Mouse (Mus musculus) layer of hippocampus, postnatal 36 days (tissue): ENCODE results near the gene Bnip2. TPM values are rescaled to one million over a fixed set of nuclear protein-coding genes. Genes with fewer than 3 reads are reported as not detected.

Experiments
- DNase-seq, 2 experiments: peaks; one replicate each; pipeline ENCODE4 v3.0.0; 2022
- total RNA-seq, 2 experiments: library from RNA; stranded (reverse); gene quantifications; 2 replicates each; pipeline ENCODE4 v1.2.3; 2021

Bnip2 gene
- total RNA-seq, 2 experiments from 2014 or later: 41.2 to 43.4 TPM

DNA sequence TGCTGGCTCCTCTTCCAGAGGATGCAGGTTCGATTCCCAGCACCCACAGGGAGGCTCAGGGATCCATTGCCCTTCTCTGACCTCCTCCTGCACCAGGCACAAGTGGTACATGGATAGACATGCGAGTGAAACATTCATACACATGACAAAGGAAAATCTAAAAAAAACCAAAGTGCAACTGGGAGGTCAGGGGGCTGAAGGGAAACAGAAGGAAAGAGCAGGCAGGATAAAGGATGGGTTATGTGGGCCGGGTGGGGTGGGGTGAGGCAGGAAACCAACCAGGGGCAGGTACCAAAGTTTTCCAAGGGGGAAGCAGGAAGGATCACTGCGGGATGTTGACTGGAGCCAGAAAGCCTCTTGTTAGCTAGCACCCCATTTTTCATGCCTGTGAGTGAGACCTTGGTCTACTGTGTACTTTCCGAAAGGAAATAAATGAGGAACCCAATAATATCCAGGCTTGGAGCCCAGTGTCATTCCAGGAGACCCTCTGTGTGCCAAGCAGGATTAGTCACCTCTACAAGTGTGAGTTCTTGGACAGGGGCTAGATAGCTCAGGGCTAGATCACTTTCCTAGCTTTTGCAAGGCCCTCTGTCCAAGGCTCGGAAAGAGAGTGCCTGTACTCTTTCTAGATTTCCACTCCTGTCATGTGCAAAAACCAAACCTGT is 59.6 kb downstream of the Bnip2 start:
- DNase-seq: no peak

- no peak for DNase-seq
Observed at GRCm38 (mm10) chr9:70049416-70049783, 60.1 kb downstream of the Bnip2 start.

- DNase-seq: no peak
Observed at GRCm38 (mm10) chr9:70049839-70050238, 60.6 kb downstream of the Bnip2 start.

DNA sequence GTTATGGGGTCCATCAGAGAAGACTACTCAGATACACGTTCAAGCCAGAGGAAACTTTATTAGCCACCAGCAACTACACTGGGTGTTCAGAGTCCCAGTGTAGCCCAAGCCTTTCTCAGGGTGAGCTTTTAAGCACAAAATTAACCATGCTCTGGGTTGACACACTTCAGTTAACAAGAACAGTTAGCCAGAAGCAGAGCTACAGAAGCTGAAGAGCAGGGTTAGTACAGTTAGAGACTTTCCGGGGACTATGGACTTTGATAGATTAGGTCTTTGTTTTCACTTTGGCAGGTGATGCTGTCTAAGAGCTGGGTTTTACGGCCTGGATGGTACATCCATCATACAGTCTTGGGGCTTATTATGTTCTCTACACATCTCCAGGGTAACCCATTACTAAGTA is 63.5 kb downstream of the Bnip2 start:
- no peak for DNase-seq

DNA sequence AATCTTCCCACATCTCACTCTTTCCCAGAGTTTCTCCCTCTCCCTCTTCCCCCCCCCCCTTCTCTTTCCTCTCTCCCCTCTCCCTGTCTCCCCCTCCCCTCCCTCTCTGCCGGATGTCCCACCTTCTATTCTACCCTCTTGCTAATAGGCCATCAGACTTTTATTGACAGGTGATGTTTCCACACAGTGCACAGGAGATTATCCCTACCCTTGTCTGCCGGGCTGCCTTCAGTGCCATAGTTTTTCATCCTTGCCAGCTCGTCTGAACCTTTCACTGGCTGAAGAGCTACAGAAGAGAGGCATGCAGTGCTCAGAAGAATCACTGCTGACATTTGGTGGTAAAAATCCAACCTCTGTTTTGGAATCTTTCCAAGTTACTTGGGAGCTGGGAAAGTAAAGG is 64.1 kb downstream of the Bnip2 start:
- no peak for DNase-seq

Other genes with a start within 250 kb of the Bnip2 start
- not detected for gene Foxb1, start 228.5 kb upstream of the Bnip2 start, total RNA-seq
- gene Gtf2a2, start 23.1 kb downstream of the Bnip2 start, total RNA-seq: 10 to 100 TPM; 54.9 to 57.0 TPM
- gene Gcnt3, start 48.6 kb downstream of the Bnip2 start, total RNA-seq: not detected
- gene Fam81a, start 153.1 kb downstream of the Bnip2 start, total RNA-seq: 10 to 100 TPM; 91.2 to 97.8 TPM
- 1 to 10 TPM; 8.0 to 8.1 TPM for gene Myo1e, start 217.9 kb downstream of the Bnip2 start, total RNA-seq